Mouse (Mus musculus) testis, adult 2 months (tissue): ENCODE results near the gene Jtb. TPM values are rescaled to one million over a fixed set of nuclear protein-coding genes. Genes with fewer than 3 reads are reported as not detected.
"Not testable (repeated sequence)": the region's sequence is repeated elsewhere in the genome, so short reads cannot be mapped to it uniquely, and the experiment has no call there.

Experiments
- H3K27ac ChIP-seq: fragments of 200-500 bp; 2 replicates; pipeline ENCODE4 v1.5.1; 2012; ENCODE audit warnings: low read depth, low read length; ENCODE audit not compliant: control insufficient read depth, insufficient read depth
- H3K27me3 ChIP-seq: fragments of 200-500 bp; 2 replicates; pipeline ENCODE4 v1.6.1; 2012; ENCODE audit warnings: mild to moderate bottlenecking, low read length, moderate library complexity; ENCODE audit not compliant: control insufficient read depth, insufficient read depth
- H3K36me3 ChIP-seq: fragments of 200-500 bp; 2 replicates; pipeline ENCODE4 v1.6.1; 2012; ENCODE audit warnings: mild to moderate bottlenecking, low read length; ENCODE audit not compliant: control insufficient read depth, insufficient read depth
- H3K4me1 ChIP-seq: fragments of 200-500 bp; 2 replicates; pipeline ENCODE4 v1.6.1; 2012; ENCODE audit warnings: low read length; ENCODE audit not compliant: control insufficient read depth, insufficient read depth
- H3K4me3 ChIP-seq: fragments of 200-500 bp; 2 replicates; pipeline ENCODE4 v1.5.1; 2012; ENCODE audit warnings: low read depth, mild to moderate bottlenecking, low read length, moderate library complexity, mixed read lengths; ENCODE audit not compliant: control insufficient read depth
- CTCF ChIP-seq: fragments of 200-500 bp; IDR thresholded peaks from 2 replicates; pipeline ENCODE4 v1.5.1; 2012; ENCODE audit warnings: low read depth, mild to moderate bottlenecking, inconsistent platforms, low read length, moderate library complexity; ENCODE audit not compliant: control insufficient read depth, insufficient read depth, insufficient replicate concordance
- POLR2A ChIP-seq: fragments of 200-500 bp; IDR thresholded peaks from 2 replicates; pipeline ENCODE4 v1.6.1; 2012; ENCODE audit warnings: low read depth, mild to moderate bottlenecking, inconsistent platforms, low read length, moderate library complexity; ENCODE audit not compliant: control insufficient read depth
- polyA plus RNA-seq: library from polyadenylated mRNA; depleted of rRNA; stranded (reverse); fragments of >200 nt; gene quantifications from 2 replicates; pipeline ENCODE4 v1.2.3, GENCODE M21; 2012

Jtb gene
- polyA plus RNA-seq, 1 experiment: 12.2 TPM

GRCm38 (mm10) chr3:90247960-90248745 lies 16.8 kb downstream of the Jtb start, which contains the start of gene Slc39a1:
Gene Slc39a1, plus strand, starts transcription at chr3:90248172.
- peak within 1 kb of the TSS; percentile 90 for H3K27ac ChIP-seq
- no peaks in the 10 kb centered on the region for H3K36me3 ChIP-seq
- TF ChIP-seq CTCF (no peak), POLR2A (peak; percentile 65)
- no peaks in the 10 kb centered on the region for H3K27me3 ChIP-seq
- H3K4me3 ChIP-seq: peak within 1 kb of the TSS; percentile 97
- peaks cover 12% of the 10 kb centered on the region for H3K4me1 ChIP-seq

GRCm38 (mm10) chr3:90248746-90249100 lies 17.3 kb downstream of the Jtb start:
- TF ChIP-seq POLR2A (no peak; the same call in 1 of the 2 replicates), CTCF (no peak)
- H3K4me1 ChIP-seq: peaks cover 10% of the 10 kb centered on the region
- no peaks in the 10 kb centered on the region for H3K36me3 ChIP-seq
- H3K4me3 ChIP-seq: peak overlapping the region; percentile 97
- peak overlapping the region; percentile 90 for H3K27ac ChIP-seq
- no peaks in the 10 kb centered on the region for H3K27me3 ChIP-seq

GRCm38 (mm10) chr3:90250791-90251190 lies 19.4 kb downstream of the Jtb start:
- Histone ChIP-seq H3K27ac (no peak overlapping the region), H3K4me3 (no peak overlapping the region), H3K36me3 (no peaks in the 10 kb centered on the region), H3K27me3 (no peaks in the 10 kb centered on the region), H3K4me1 (peaks cover 15% of the 10 kb centered on the region)
- TF ChIP-seq CTCF (no peak), POLR2A (no peak)

GRCm38 (mm10) chr3:90251731-90252226 lies 20.4 kb downstream of the Jtb start:
- not testable (repeated sequence) for H3K4me3 ChIP-seq, H3K27me3 ChIP-seq, H3K27ac ChIP-seq, H3K36me3 ChIP-seq
- peaks cover 15% of the 10 kb centered on the region for H3K4me1 ChIP-seq

GRCm38 (mm10) chr3:90252659-90253058 lies 21.3 kb downstream of the Jtb start:
- H3K4me1 ChIP-seq: peaks cover 15% of the 10 kb centered on the region
- H3K4me3 ChIP-seq, H3K27me3 ChIP-seq, H3K27ac ChIP-seq, H3K36me3 ChIP-seq: not testable (repeated sequence)

- not testable (repeated sequence) for H3K27me3 ChIP-seq, H3K4me3 ChIP-seq, H3K36me3 ChIP-seq, H3K27ac ChIP-seq
- H3K4me1 ChIP-seq: peaks cover 13% of the 10 kb centered on the region
These were observed 21.8 kb downstream of the Jtb start for GRCm38 (mm10) chr3:90253174-90253573.

- H3K4me1 ChIP-seq: peaks cover 8% of the 10 kb centered on the region
- H3K27ac ChIP-seq: peak within 1 kb of the TSS; percentile 96
- peaks cover 2% of the 10 kb centered on the region for H3K36me3 ChIP-seq
- H3K4me3 ChIP-seq: peak within 1 kb of the TSS; percentile 100
- no peak for TF ChIP-seq CTCF
- TF ChIP-seq POLR2A: peak; percentile 75
- H3K27me3 ChIP-seq: no peaks in the 10 kb centered on the region
These were observed 22.4 kb downstream of the Jtb start, which contains the start of gene Crtc2 for GRCm38 (mm10) chr3:90253653-90254418. Gene Crtc2, plus strand, starts transcription at chr3:90254163.
